Mouse (Mus musculus) duodenum, adult 2 months (tissue): Measurements from ENCODE around the gene Arnt2. TPM values are rescaled to one million over a fixed set of nuclear protein-coding genes. Genes with fewer than 3 reads are reported as not detected.

Source experiments
- polyA plus RNA-seq: library from polyadenylated mRNA; depleted of rRNA; stranded (reverse); fragments of >200 nt; gene quantifications from 2 replicates; pipeline ENCODE4 v1.2.3, GENCODE M21; 2012; ENCODE audit warnings: low replicate concordance; rRNA removed

Gene Arnt2
- 0.15 and 1.2 TPM in 2 replicates for polyA plus RNA-seq

GRCm38 (mm10) chr7:84409896-84410521 is at the start of gene Arnt2:
Gene Arnt2, minus strand, starts transcription at chr7:84410176.

Other genes with a start within 250 kb of the Arnt2 start
- gene Gm2115, start 118.8 kb upstream of the Arnt2 start, polyA plus RNA-seq: 0.25 and 0.33 TPM in 2 replicates
- gene Fah, start 196.5 kb upstream of the Arnt2 start, polyA plus RNA-seq: 4.5 and 8.3 TPM in 2 replicates